Comparison of ENCODE assay signal across 8 mouse cellular contexts in the genomic region with DNA sequence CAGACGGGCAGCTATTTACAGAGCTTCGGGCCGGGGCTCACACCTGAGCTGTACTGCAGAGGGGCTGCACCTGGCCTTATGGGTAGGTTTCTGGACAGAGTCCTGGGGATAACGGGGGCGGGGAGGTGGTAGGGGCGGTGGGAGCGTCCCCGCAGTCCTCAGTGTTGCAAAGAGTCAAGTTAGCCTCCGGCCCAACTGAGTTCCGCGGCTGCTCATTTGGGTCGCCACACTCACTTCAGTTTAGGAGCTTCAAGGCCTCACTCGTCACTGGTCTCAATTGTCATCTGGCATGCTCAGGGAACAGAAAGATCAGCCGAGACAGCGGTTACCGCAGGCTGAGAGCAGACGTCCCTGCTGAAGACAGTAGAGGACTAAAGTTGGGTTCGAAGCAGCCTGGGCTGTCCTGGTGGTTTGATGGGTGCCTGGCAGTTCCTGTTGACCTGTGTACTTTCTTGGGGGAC.
DNase-seq lines count a peak whose midpoint lies in the region; ATAC-seq and TF ChIP-seq lines count a peak whose summit lies in the region.

No protein-coding gene starts in this region.

- 0 out of 2 replicates have a peak, but pooled peaks cover 3% of the 10 kb centered on the region for H3K27me3 ChIP-seq in hindbrain, embryonic 13.5 days
- H3K27me3 ChIP-seq in midbrain, embryonic 11.5 days (ENCODE audit: control insufficient read depth, insufficient read depth, low read length): peaks cover 3% of the 10 kb centered on the region

- peak; percentile 41 for DNase-seq in kidney, postnatal 10 days
- no peak for DNase-seq in kidney, adult 11 months
- DNase-seq in adrenal gland, postnatal 36 days: peak; percentile 53 to 65
- peak; percentile 97 for DNase-seq in midbrain, embryonic 11.5 days (ENCODE audit: low spot score, missing footprints)
- DNase-seq in right cerebral cortex, postnatal 10 days (ENCODE audit: low spot score in 2 of 2): no peak
- DNase-seq in embryo, embryonic 9.5 days (ENCODE audit: extremely low spot score): no peak
- no peak for DNase-seq in left cerebral cortex, adult 2 months (ENCODE audit: extremely low spot score in 1 of 2, low spot score in 2 of 2)

- TF ChIP-seq CTCF in left cerebral cortex, adult 2 months (IDR thresholded peaks at IDR 0.05): no peak

- intact Hi-C loops in left cerebral cortex, adult 2 months (cut with DNase I): loop anchor here (1.0 kb wide), 1 partner anchor 20 kb away; no protein-coding TSS in a partner anchor

- 2% methylated on average over 15 of the region's 18 CpGs for WGBS in hindbrain, embryonic 13.5 days
- 1% methylated on average over 18 of the region's 18 CpGs for WGBS in midbrain, embryonic 11.5 days

- H3K4me1 ChIP-seq in hindbrain, embryonic 13.5 days (replicated peaks): peaks cover 79% of the 10 kb centered on the region
- H3K4me1 ChIP-seq in midbrain, embryonic 11.5 days (ENCODE audit: control insufficient read depth, insufficient read depth, low read length): peaks cover 45% of the 10 kb centered on the region

- no peaks in the 10 kb centered on the region for H3K9me3 ChIP-seq in hindbrain, embryonic 13.5 days
- H3K9me3 ChIP-seq in midbrain, embryonic 11.5 days (ENCODE audit: control insufficient read depth, low read length): no peaks in the 10 kb centered on the region

- ATAC-seq in hindbrain, embryonic 13.5 days (ENCODE audit: low FRiP score): peak; percentile 47
- peak; percentile 74 for ATAC-seq in midbrain, embryonic 11.5 days (ENCODE audit: low FRiP score)

- H3K27ac ChIP-seq in hindbrain, embryonic 13.5 days: peak overlapping the region; percentile 89
- H3K27ac ChIP-seq in midbrain, embryonic 11.5 days (ENCODE audit: low read depth, low read length): peak overlapping the region; percentile 73
- H3K27ac ChIP-seq in left cerebral cortex, adult 2 months: no peak overlapping the region; the same call in 1 of the 2 replicates

- peak overlapping the region; percentile 51 for H3K4me3 ChIP-seq in hindbrain, embryonic 13.5 days
- peak overlapping the region; percentile 56 for H3K4me3 ChIP-seq in midbrain, embryonic 11.5 days (ENCODE audit: low read depth, low read length)
- no peak overlapping the region for H3K4me3 ChIP-seq in left cerebral cortex, adult 2 months

- H3K4me2 ChIP-seq in hindbrain, embryonic 13.5 days: peak overlapping the region; percentile 69
- peak overlapping the region; percentile 77 for H3K4me2 ChIP-seq in midbrain, embryonic 11.5 days

- peak overlapping the region; percentile 80 for H3K9ac ChIP-seq in hindbrain, embryonic 13.5 days
- H3K9ac ChIP-seq in midbrain, embryonic 11.5 days (ENCODE audit: low read length): peak overlapping the region; percentile 75

- peaks cover 22% of the 10 kb centered on the region for H3K36me3 ChIP-seq in hindbrain, embryonic 13.5 days
- peaks cover 12% of the 10 kb centered on the region; the same call in 1 of the 2 replicates for H3K36me3 ChIP-seq in midbrain, embryonic 11.5 days (ENCODE audit: control insufficient read depth, insufficient read depth, low read length)

Comparison
In these comparisons a context has a peak if more than half of its experiments do, and no peak if none do; other contexts are left out.
1. DNase-seq: peak in kidney, postnatal 10 days (single experiment), adrenal gland, postnatal 36 days (2 of 2) and midbrain, embryonic 11.5 days (single experiment); none in kidney, adult 11 months (single experiment), right cerebral cortex, postnatal 10 days (0 of 2), embryo, embryonic 9.5 days (single experiment) and left cerebral cortex, adult 2 months (0 of 2).